Mouse (Mus musculus): ENCODE data around the gene Parp16. TPM values are rescaled to one million over a fixed set of nuclear protein-coding genes. Genes with fewer than 3 reads are reported as not detected.
"Not testable (repeated sequence)": the region's sequence is repeated elsewhere in the genome, so short reads cannot be mapped to it uniquely, and the experiment has no call there.

The Parp16 gene
- polyA plus RNA-seq, 1 experiment = 2.9 TPM

DNA sequence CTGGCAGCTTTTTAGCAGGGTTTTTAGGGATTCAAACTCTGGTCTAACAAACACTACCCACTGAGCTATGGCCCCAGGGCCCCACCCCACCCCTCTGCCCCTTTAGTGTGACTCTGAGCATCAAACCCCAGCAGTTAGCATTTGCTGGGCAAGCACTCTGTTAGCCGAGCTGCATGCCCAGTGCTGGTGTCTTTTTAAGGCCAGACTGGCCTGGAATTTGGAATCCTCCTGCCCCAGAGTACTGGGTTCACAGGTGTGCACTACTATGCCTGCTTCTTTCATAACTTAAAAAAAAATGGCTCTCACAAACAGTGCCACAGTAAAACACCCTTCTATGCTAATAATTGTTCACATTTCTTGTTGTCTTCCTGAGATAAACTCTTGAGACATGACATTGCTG is 23.8 kb downstream of the Parp16 start:
- TF ChIP-seq POLR2A (IDR thresholded peaks at IDR 0.05; ENCODE audit: borderline replicate concordance, low read depth, low read length) (no peak), CTCF (IDR thresholded peaks at IDR 0.05; ENCODE audit: low read depth, low read length) (no peak)
- Histone ChIP-seq H3K4me1 (ENCODE audit: control insufficient read depth, insufficient read depth, low read length) (peaks cover 7% of the 10 kb centered on the region), H3K27ac (ENCODE audit: insufficient read depth, low read depth, low read length) (no peak overlapping the region), H3K4me3 (ENCODE audit: insufficient read depth, low read length) (no peak overlapping the region)

DNA sequence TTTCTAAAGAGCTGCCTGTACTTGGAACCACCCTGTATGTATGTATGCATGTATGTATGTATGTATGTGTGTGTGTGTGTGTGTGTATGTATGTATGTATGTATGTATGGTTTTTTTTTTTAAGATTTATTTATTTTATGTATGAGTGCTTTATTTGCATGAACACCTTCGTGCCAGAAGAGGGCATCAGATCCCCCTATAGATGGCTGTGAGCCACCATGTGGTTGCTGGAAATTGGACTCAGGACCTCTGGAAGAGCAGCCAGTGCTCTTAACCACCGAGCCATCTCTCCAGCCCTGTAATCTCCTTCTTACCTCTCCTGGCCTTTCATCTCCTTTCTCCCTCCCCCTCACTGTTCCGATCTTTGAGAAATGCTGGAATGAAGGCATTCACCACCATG is 25.2 kb downstream of the Parp16 start:
- not testable (repeated sequence) for H3K4me3 ChIP-seq (ENCODE audit: insufficient read depth, low read length); H3K4me1 ChIP-seq (ENCODE audit: control insufficient read depth, insufficient read depth, low read length); H3K27ac ChIP-seq (ENCODE audit: insufficient read depth, low read depth, low read length)

DNA sequence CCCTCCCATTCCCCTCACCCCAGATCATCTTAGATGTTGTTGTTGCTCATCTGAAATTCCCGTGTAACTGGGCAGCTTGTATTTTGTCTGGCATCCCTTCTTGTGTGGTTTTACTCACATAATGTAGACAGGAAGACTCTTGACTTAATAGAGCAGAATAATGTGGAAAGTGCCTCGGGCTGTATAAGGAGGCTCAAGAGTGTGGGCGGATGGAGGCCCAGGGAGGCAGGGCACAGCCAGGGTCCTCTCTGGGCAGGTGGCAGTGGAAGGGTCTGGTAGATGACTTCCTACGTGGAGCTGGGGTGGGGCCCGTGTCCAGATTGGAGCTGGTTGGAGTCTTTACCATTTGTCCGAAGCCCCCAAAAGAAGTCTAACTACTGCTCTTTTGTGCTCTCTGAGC is 28.8 kb downstream of the Parp16 start:
- peaks cover 2% of the 10 kb centered on the region for H3K4me1 ChIP-seq (ENCODE audit: control insufficient read depth, insufficient read depth, low read length)
- TF ChIP-seq POLR2A (IDR thresholded peaks at IDR 0.05; ENCODE audit: borderline replicate concordance, low read depth, low read length) (no peak), CTCF (IDR thresholded peaks at IDR 0.05; ENCODE audit: low read depth, low read length) (no peak)
- no peak overlapping the region for H3K27ac ChIP-seq (ENCODE audit: insufficient read depth, low read depth, low read length)

DNA sequence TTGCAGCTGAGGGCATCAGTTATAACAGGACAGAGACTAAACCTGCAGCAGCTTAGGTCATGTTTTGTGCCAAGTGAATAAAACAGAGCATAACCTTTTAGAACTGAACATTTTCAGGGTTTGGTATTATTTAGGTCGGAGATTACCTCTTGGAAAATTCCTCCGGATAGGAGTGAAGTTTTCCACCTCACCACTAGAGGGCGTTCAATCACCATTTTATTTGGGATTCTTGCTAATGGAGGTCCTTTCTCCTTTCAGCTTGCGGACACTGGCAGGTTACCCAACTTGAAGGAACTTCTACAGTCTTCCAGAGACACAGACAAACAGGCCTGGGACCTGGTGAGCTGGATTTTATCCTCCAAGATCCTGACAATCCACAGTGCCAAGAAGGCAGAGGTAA is 30.6 kb downstream of the Parp16 start:
- Histone ChIP-seq H3K27ac (ENCODE audit: insufficient read depth, low read depth, low read length) (no peak overlapping the region), H3K4me3 (ENCODE audit: insufficient read depth, low read length) (no peak overlapping the region), H3K4me1 (ENCODE audit: control insufficient read depth, insufficient read depth, low read length) (peaks cover 5% of the 10 kb centered on the region)
- TF ChIP-seq POLR2A (IDR thresholded peaks at IDR 0.05; ENCODE audit: borderline replicate concordance, low read depth, low read length) (no peak), CTCF (IDR thresholded peaks at IDR 0.05; ENCODE audit: low read depth, low read length) (0 out of 2 replicates have a peak, but pooled peaks have one; percentile 15)

More for the DNA sequence above, 28.8 kb downstream of the Parp16 start:
- H3K4me3 ChIP-seq (ENCODE audit: insufficient read depth, low read length) = no peak overlapping the region

DNA sequence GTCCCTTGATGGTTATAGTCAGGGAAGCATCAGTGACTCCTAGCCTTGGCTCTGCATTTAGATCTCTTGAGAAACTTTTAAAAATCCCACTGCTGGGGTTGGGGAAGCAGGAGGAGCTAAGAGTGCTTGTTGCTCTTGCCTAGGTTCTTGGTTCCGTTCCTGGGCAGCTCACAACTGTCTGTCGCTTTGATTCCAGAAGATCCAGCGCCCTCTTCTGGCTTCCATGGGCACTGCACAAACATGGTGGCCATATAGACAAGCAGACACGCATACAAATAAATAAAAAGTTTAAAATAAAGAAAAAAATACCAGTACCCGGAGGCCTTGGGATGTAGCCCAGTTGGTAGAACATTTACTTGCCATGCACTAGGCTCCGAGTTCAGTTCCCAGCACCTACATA is 35.1 kb downstream of the Parp16 start:
- H3K4me3 ChIP-seq (ENCODE audit: insufficient read depth, low read length) = no peak overlapping the region
- no peak overlapping the region for H3K27ac ChIP-seq (ENCODE audit: insufficient read depth, low read depth, low read length)
- no peak for TF ChIP-seq POLR2A (IDR thresholded peaks at IDR 0.05; ENCODE audit: borderline replicate concordance, low read depth, low read length)
- TF ChIP-seq CTCF (IDR thresholded peaks at IDR 0.05; ENCODE audit: low read depth, low read length) = no peak
- H3K4me1 ChIP-seq (ENCODE audit: control insufficient read depth, insufficient read depth, low read length) = peaks cover 13% of the 10 kb centered on the region

DNA sequence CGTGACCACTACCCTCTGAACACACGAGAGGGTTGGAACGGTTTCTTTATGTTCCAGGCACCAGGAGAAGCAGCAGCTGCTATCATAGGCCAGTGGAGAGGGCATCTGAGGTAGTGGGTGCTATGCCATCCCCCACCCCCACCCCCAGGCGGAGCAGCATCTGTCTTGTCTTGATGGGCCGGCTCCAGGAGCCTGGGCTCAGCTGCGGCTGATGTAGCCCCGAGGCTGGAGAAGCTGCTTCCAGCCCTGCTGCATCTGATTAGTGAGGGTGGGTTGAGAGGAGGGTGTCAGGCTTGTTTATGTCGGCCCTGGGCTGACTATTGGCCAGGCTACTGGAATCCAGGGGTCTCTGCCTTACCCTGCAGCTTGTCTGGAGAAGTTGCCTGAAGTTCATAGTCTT is 36.1 kb downstream of the Parp16 start:
- H3K4me3 ChIP-seq (ENCODE audit: insufficient read depth, low read length) = no peak overlapping the region
- TF ChIP-seq CTCF (IDR thresholded peaks at IDR 0.05; ENCODE audit: low read depth, low read length) = no peak
- no peak for TF ChIP-seq POLR2A (IDR thresholded peaks at IDR 0.05; ENCODE audit: borderline replicate concordance, low read depth, low read length)
- H3K4me1 ChIP-seq (ENCODE audit: control insufficient read depth, insufficient read depth, low read length) = peaks cover 13% of the 10 kb centered on the region
- no peak overlapping the region for H3K27ac ChIP-seq (ENCODE audit: insufficient read depth, low read depth, low read length)

DNA sequence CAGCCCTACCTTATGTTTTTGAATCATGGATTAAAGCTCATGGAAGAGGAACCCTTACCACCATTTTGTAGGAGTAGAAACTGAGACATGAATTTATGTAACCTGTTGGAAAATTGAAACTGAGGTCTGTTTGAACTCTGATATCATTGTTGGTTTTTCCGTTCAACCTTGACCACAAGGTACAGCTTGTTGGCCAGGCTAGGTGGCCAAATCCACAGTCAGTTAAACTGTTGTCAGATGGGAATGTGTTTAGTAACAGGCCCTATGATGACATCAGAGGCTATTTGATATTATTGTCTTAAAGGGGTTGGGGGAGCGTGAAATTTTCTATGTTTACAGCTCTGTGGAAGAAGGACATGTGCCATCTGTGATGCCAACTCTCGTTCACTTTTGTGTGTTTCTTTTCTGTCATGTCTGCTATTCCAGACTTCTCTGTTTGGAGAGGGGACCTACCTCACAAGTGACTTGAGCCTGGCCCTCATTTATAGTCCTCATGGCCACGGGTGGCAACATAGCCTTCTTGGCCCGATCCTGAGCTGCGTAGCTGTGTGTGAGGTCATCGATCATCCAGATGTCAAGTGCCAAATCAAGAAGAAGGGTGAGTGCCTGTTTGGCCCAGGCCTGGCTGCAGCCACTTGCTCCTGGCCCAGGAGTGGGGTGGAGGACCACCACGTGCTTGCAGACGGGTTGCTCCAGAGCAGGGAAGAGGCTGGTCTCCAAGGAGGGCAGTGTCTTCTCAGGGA is 38.3 kb downstream of the Parp16 start:
- TF ChIP-seq POLR2A (IDR thresholded peaks at IDR 0.05; ENCODE audit: borderline replicate concordance, low read depth, low read length) (no peak), CTCF (IDR thresholded peaks at IDR 0.05; ENCODE audit: low read depth, low read length) (no peak)
- Histone ChIP-seq H3K4me1 (ENCODE audit: control insufficient read depth, insufficient read depth, low read length) (peaks cover 13% of the 10 kb centered on the region), H3K27ac (ENCODE audit: insufficient read depth, low read depth, low read length) (no peak overlapping the region), H3K4me3 (ENCODE audit: insufficient read depth, low read length) (no peak overlapping the region)

DNA sequence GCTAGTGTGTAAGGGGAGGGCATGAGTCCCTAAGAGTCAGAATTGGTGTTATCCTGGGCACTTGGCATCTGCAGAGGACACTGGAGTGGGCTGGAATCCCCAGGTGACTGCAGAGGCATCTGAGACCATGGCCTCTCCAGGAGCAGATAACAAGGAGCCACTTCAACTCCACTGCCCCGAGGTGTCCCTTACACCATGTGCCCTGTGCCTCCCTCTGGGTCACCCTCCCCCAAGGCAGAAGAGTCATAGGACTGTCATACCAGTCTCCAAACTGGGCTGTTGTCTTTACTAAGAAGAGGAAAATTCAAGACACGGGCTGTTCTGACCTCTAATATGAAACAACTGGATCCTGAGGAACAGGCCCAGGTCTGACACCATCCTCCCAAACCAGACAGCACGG is 39.6 kb downstream of the Parp16 start:
- Histone ChIP-seq H3K4me1 (ENCODE audit: control insufficient read depth, insufficient read depth, low read length) (peaks cover 8% of the 10 kb centered on the region), H3K4me3 (ENCODE audit: insufficient read depth, low read length) (no peak overlapping the region), H3K27ac (ENCODE audit: insufficient read depth, low read depth, low read length) (no peak overlapping the region)
- TF ChIP-seq POLR2A (IDR thresholded peaks at IDR 0.05; ENCODE audit: borderline replicate concordance, low read depth, low read length) (no peak), CTCF (IDR thresholded peaks at IDR 0.05; ENCODE audit: low read depth, low read length) (no peak)

DNA sequence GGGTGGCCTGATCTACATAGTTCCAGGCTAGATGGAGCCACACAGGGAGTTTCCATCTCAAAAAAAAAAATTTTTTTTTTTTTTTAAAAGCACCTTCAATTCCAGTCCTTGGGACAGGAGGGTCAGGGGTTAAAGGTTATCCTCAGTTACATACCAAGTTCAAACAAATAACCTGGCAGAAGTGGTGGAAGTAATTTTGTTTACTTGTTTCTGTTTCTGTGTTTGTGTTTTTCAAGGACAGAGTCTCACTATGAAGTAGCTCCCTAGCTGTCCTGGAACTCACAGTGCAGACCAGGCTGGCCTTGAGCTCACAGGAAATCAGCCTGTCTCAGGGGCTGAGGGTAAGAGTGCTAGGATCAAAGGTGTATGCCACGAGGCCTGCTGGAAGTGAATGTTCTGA is 40.4 kb downstream of the Parp16 start:
- H3K4me3 ChIP-seq (ENCODE audit: insufficient read depth, low read length) = no peak overlapping the region
- peaks cover 8% of the 10 kb centered on the region for H3K4me1 ChIP-seq (ENCODE audit: control insufficient read depth, insufficient read depth, low read length)
- H3K27ac ChIP-seq (ENCODE audit: insufficient read depth, low read depth, low read length) = no peak overlapping the region
- TF ChIP-seq CTCF (IDR thresholded peaks at IDR 0.05; ENCODE audit: low read depth, low read length) (no peak), POLR2A (IDR thresholded peaks at IDR 0.05; ENCODE audit: borderline replicate concordance, low read depth, low read length) (no peak)

DNA sequence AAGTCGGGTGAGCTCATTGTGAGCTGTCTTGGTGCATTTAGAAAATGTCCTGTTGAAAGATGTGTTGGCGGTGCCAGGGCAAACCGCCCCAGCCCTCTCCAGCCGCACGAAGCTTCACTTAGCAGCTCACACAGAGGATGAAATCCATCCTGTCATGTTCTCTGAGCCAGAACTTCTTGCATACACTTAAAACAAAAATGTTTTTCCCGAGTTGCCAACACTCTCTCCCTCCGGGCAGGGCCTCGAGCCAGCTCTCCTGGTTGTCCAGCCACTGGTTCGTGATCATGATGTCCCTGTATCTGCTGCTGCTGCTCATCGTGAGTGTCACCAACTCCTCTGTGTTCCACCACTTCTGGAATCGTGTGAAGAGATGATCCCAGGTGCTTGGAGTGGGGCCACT is 42.5 kb downstream of the Parp16 start:
- TF ChIP-seq POLR2A (IDR thresholded peaks at IDR 0.05; ENCODE audit: borderline replicate concordance, low read depth, low read length) (no peak), CTCF (IDR thresholded peaks at IDR 0.05; ENCODE audit: low read depth, low read length) (no peak)
- Histone ChIP-seq H3K4me3 (ENCODE audit: insufficient read depth, low read length) (no peak overlapping the region), H3K4me1 (ENCODE audit: control insufficient read depth, insufficient read depth, low read length) (peaks cover 4% of the 10 kb centered on the region), H3K27ac (ENCODE audit: insufficient read depth, low read depth, low read length) (no peak overlapping the region)
